Mouse (Mus musculus): ENCODE results near the gene Pick1. TPM values are rescaled to one million over a fixed set of nuclear protein-coding genes. Genes with fewer than 3 reads are reported as not detected.
"Not testable (repeated sequence)": the region's sequence is repeated elsewhere in the genome, so short reads cannot be mapped to it uniquely, and the experiment has no call there.

The Pick1 gene
- polyA plus RNA-seq, 1 experiment from 2014 or later: 105 TPM

GRCm38 (mm10) chr15:79202575-79202974 is 26.4 kb upstream of the Pick1 start:
- H3K4me1 ChIP-seq: peaks cover 17% of the 10 kb centered on the region
- no peaks in the 10 kb centered on the region for H3K9me3 ChIP-seq
- whole genome bisulfite sequencing: 42% methylated on average over 10 of the region's 10 CpGs
- H3K9ac ChIP-seq: no peak overlapping the region
- H3K4me2 ChIP-seq: no peak overlapping the region
- H3K4me3 ChIP-seq: no peak overlapping the region
- H3K36me3 ChIP-seq (replicated peaks): no peaks in the 10 kb centered on the region
- 0 out of 2 replicates have a peak overlapping the region, but pooled peaks have one; percentile 38 for H3K27ac ChIP-seq
- 0 out of 2 replicates have a peak, but pooled peaks have one; percentile 55 for ATAC-seq (replicated peaks)
- H3K27me3 ChIP-seq (replicated peaks): no peaks in the 10 kb centered on the region

GRCm38 (mm10) chr15:79208211-79208610 is 20.8 kb upstream of the Pick1 start:
- 83% methylated on average over 6 of the region's 6 CpGs for WGBS
- H3K4me2 ChIP-seq: no peak overlapping the region
- no peaks in the 10 kb centered on the region for H3K27me3 ChIP-seq (replicated peaks)
- no peaks in the 10 kb centered on the region for H3K4me1 ChIP-seq
- H3K4me3 ChIP-seq: no peak overlapping the region
- H3K36me3 ChIP-seq (replicated peaks): no peaks in the 10 kb centered on the region
- ATAC-seq (replicated peaks): no peak
- no peak overlapping the region for H3K27ac ChIP-seq
- no peak overlapping the region for H3K9ac ChIP-seq
- no peaks in the 10 kb centered on the region for H3K9me3 ChIP-seq

- no peak overlapping the region for H3K27ac ChIP-seq
- no peak overlapping the region for H3K9ac ChIP-seq
- no peak overlapping the region for H3K4me3 ChIP-seq
- ATAC-seq (replicated peaks): no peak
- 85% methylated on average over 27 of the region's 27 CpGs for WGBS
- no peak overlapping the region for H3K4me2 ChIP-seq
- no peaks in the 10 kb centered on the region for H3K27me3 ChIP-seq (replicated peaks)
- no peaks in the 10 kb centered on the region for H3K9me3 ChIP-seq
- no peaks in the 10 kb centered on the region for H3K4me1 ChIP-seq
- no peaks in the 10 kb centered on the region for H3K36me3 ChIP-seq (replicated peaks)
These were observed 20.1 kb upstream of the Pick1 start for GRCm38 (mm10) chr15:79208758-79209439.

- no peaks in the 10 kb centered on the region for H3K9me3 ChIP-seq
- WGBS: 71% methylated on average over 2 of the region's 2 CpGs
- ATAC-seq (replicated peaks): no peak
- no peak overlapping the region for H3K4me3 ChIP-seq
- H3K36me3 ChIP-seq (replicated peaks): no peaks in the 10 kb centered on the region
- no peaks in the 10 kb centered on the region for H3K27me3 ChIP-seq (replicated peaks)
- H3K27ac ChIP-seq: no peak overlapping the region
- no peaks in the 10 kb centered on the region for H3K4me1 ChIP-seq
- no peak overlapping the region for H3K4me2 ChIP-seq
- no peak overlapping the region for H3K9ac ChIP-seq
These were observed 18.6 kb upstream of the Pick1 start for GRCm38 (mm10) chr15:79210357-79210756.

GRCm38 (mm10) chr15:79212750-79213446 is 16.1 kb upstream of the Pick1 start:
- no peaks in the 10 kb centered on the region for H3K9me3 ChIP-seq
- WGBS: 89% methylated on average over 26 of the region's 26 CpGs
- no peak overlapping the region for H3K4me2 ChIP-seq
- H3K36me3 ChIP-seq (replicated peaks): no peaks in the 10 kb centered on the region
- ATAC-seq (replicated peaks): no peak
- H3K9ac ChIP-seq: no peak overlapping the region
- H3K4me3 ChIP-seq: no peak overlapping the region
- H3K27me3 ChIP-seq (replicated peaks): no peaks in the 10 kb centered on the region
- H3K4me1 ChIP-seq: no peaks in the 10 kb centered on the region
- H3K27ac ChIP-seq: no peak overlapping the region

- H3K27me3 ChIP-seq (replicated peaks): no peaks in the 10 kb centered on the region
- H3K4me2 ChIP-seq: no peak overlapping the region
- no peak overlapping the region for H3K27ac ChIP-seq
- no peaks in the 10 kb centered on the region for H3K4me1 ChIP-seq
- no peak for ATAC-seq (replicated peaks)
- H3K9ac ChIP-seq: no peak overlapping the region
- H3K36me3 ChIP-seq (replicated peaks): no peaks in the 10 kb centered on the region
- H3K4me3 ChIP-seq: no peak overlapping the region
- no peaks in the 10 kb centered on the region for H3K9me3 ChIP-seq
- WGBS: 74% methylated on average over 6 of the region's 6 CpGs
These were observed 15.4 kb upstream of the Pick1 start for GRCm38 (mm10) chr15:79213591-79213990.

- WGBS: 74% methylated on average over 3 of the region's 3 CpGs
- Histone ChIP-seq H3K4me2 (no peak overlapping the region), H3K27ac (no peak overlapping the region)
These were observed 12.8 kb upstream of the Pick1 start for GRCm38 (mm10) chr15:79216191-79216590.

GRCm38 (mm10) chr15:79219572-79219971 is 9.4 kb upstream of the Pick1 start:
- peaks cover 2% of the 10 kb centered on the region for H3K4me1 ChIP-seq
- H3K9me3 ChIP-seq: no peaks in the 10 kb centered on the region
- H3K27ac ChIP-seq: no peak overlapping the region
- WGBS: 0% methylated on average over 1 of the region's 1 CpGs
- no peak overlapping the region for H3K9ac ChIP-seq
- H3K36me3 ChIP-seq (replicated peaks): no peaks in the 10 kb centered on the region
- no peak overlapping the region for H3K4me2 ChIP-seq
- no peak for ATAC-seq (replicated peaks)
- no peak overlapping the region for H3K4me3 ChIP-seq
- no peaks in the 10 kb centered on the region for H3K27me3 ChIP-seq (replicated peaks)

More at GRCm38 (mm10) chr15:79216191-79216590, 12.8 kb upstream of the Pick1 start:
- Histone ChIP-seq H3K4me3 (no peak overlapping the region), H3K4me1 (no peaks in the 10 kb centered on the region), H3K27me3 (replicated peaks) (no peaks in the 10 kb centered on the region), H3K9me3 (no peaks in the 10 kb centered on the region), H3K9ac (no peak overlapping the region), H3K36me3 (replicated peaks) (no peaks in the 10 kb centered on the region)
- ATAC-seq (replicated peaks): no peak

- H3K27me3 ChIP-seq (replicated peaks): no peaks in the 10 kb centered on the region
- no peak overlapping the region for H3K27ac ChIP-seq
- H3K36me3 ChIP-seq (replicated peaks): no peaks in the 10 kb centered on the region
- no peak overlapping the region for H3K9ac ChIP-seq
- H3K9me3 ChIP-seq: no peaks in the 10 kb centered on the region
- H3K4me3 ChIP-seq: no peak overlapping the region
- WGBS: 3% methylated on average over 5 of the region's 5 CpGs
- H3K4me2 ChIP-seq: no peak overlapping the region
- H3K4me1 ChIP-seq: peaks cover 9% of the 10 kb centered on the region
- no peak for ATAC-seq (replicated peaks)
These were observed 5.3 kb upstream of the Pick1 start for GRCm38 (mm10) chr15:79223641-79224040.

GRCm38 (mm10) chr15:79224685-79225084 is 4.3 kb upstream of the Pick1 start:
- H3K27ac ChIP-seq: no peak overlapping the region
- no peak overlapping the region for H3K9ac ChIP-seq
- no peaks in the 10 kb centered on the region for H3K27me3 ChIP-seq (replicated peaks)
- H3K4me3 ChIP-seq: no peak overlapping the region
- peak overlapping the region; percentile 28; the same call in 1 of the 2 replicates for H3K4me2 ChIP-seq
- WGBS: 6% methylated on average over 5 of the region's 5 CpGs
- H3K9me3 ChIP-seq: no peaks in the 10 kb centered on the region
- no peaks in the 10 kb centered on the region for H3K36me3 ChIP-seq (replicated peaks)
- H3K4me1 ChIP-seq: peaks cover 14% of the 10 kb centered on the region
- ATAC-seq (replicated peaks): peak; percentile 53; the same call in 1 of the 2 replicates

- H3K4me2 ChIP-seq; ATAC-seq (replicated peaks); H3K36me3 ChIP-seq (replicated peaks); H3K9ac ChIP-seq; H3K27ac ChIP-seq; H3K9me3 ChIP-seq; H3K27me3 ChIP-seq (replicated peaks); H3K4me3 ChIP-seq: not testable (repeated sequence)
- WGBS: 70% methylated on average over 2 of the region's 2 CpGs
- H3K4me1 ChIP-seq: peaks cover 22% of the 10 kb centered on the region
These were observed 3.2 kb upstream of the Pick1 start for GRCm38 (mm10) chr15:79225780-79226179.

GRCm38 (mm10) chr15:79235268-79235667 is 6.3 kb downstream of the Pick1 start:
- no peak for ATAC-seq (replicated peaks)
- no peaks in the 10 kb centered on the region for H3K27me3 ChIP-seq (replicated peaks)
- no peak overlapping the region for H3K27ac ChIP-seq
- 81% methylated on average over 9 of the region's 9 CpGs for WGBS
- H3K36me3 ChIP-seq (replicated peaks): peaks cover 25% of the 10 kb centered on the region; the same call in 1 of the 2 replicates
- H3K4me2 ChIP-seq: no peak overlapping the region
- no peaks in the 10 kb centered on the region for H3K9me3 ChIP-seq
- H3K4me1 ChIP-seq: peaks cover 3% of the 10 kb centered on the region
- no peak overlapping the region for H3K4me3 ChIP-seq
- no peak overlapping the region for H3K9ac ChIP-seq

- WGBS: 71% methylated on average over 6 of the region's 6 CpGs
- no peak for ATAC-seq (replicated peaks)
- Histone ChIP-seq H3K27ac (no peak overlapping the region), H3K36me3 (replicated peaks) (peaks cover 27% of the 10 kb centered on the region), H3K4me2 (no peak overlapping the region), H3K4me3 (no peak overlapping the region), H3K4me1 (0 out of 2 replicates have a peak, but pooled peaks cover 2% of the 10 kb centered on the region), H3K9ac (no peak overlapping the region), H3K9me3 (no peaks in the 10 kb centered on the region), H3K27me3 (replicated peaks) (no peaks in the 10 kb centered on the region)
These were observed 9.1 kb downstream of the Pick1 start for GRCm38 (mm10) chr15:79238036-79238435.

Measured in midbrain, embryonic 15.5 days (tissue).